Mouse (Mus musculus) frontal cortex, postnatal 36 days (tissue): Measurements from ENCODE around the gene Mdga1.

Source experiments
- DNase-seq, 2 experiments: peaks; one replicate each; pipeline ENCODE4 v3.0.0; 2022; ENCODE audit warnings: low spot score in 2 of 2

Gene Mdga1

DNA sequence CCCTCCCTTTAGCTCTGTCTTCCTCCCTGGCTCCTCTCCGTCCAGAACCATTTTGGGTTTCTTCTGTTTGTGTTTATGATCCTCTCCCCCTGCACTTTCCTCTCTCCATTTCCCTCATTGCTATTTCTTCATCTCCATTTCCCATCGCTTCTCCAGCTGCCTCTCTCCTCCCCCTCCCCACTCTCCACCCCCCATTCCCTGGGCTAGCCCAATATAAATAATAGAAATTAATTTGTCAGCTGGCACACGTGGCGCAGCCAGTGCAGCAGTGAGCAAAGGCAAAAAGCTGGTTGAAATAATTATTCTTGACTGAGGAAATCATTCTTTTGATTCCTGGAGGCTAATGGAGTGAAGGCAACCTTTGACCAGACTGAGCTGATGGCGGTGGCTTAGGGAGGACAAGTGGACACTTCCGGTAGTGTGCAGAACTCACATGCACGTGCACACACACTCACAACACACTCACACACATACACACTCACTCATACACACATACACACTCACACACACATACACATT, at the start of gene Mdga1:
Mdga1 (minus strand) TSS at position 51 of the 519 bp plus-strand sequence.
- no peak for DNase-seq

DNA sequence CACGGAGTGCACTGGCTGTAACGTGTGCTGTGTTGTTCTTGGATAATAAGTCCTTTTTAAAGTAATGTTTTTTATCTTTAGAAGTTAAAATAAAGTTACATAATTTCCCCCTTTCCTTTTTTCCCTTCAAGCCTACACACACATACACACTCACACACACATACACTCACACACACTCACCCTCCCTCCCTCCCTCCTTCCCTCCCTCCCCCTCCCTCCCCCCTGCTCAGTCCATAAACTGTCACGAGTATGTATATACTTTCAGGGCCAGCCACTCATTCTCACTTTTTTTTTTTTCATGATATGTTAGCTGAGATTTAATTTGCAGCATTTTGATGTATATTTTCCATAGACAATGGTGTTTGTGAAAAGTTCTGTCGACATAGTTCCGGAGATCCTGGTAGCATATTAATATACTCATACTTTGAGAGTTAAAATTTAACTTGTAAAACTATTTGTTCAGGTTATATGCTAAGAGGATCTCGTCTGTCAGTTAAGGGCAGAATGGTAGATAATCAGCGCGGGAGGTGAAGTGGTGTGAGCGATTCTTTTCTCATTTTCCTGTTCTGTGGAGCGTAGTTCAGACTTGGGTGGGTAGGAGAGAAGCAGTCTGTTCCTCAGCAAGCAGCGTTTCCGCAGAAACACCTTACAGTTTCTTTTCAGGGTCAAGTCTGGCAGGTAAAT, 49.2 kb upstream of the Mdga1 start:
- no peak for DNase-seq

DNA sequence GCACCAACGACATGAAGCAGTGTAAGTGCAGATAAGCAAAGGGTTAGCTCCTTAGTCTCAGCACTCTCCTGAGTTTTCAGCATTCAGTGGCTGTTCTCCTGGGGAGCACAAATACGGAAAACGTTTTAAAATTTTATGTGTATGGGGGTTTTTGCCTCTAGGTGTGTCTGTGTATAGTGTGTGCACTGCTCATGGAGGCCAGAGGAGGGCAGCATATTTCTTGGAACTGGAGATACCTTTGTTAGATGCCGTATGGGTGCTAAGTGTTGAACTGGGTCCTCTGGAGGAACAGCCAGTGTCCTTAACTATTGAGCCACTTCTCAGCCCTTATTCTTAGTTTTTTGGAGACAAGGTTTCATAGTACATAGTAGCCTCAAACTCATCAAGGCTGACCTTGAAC, 44.8 kb upstream of the Mdga1 start:
- no peak for DNase-seq

GRCm38 (mm10) chr17:30008392-30008791, 38.5 kb upstream of the Mdga1 start:
- no peak for DNase-seq

DNA sequence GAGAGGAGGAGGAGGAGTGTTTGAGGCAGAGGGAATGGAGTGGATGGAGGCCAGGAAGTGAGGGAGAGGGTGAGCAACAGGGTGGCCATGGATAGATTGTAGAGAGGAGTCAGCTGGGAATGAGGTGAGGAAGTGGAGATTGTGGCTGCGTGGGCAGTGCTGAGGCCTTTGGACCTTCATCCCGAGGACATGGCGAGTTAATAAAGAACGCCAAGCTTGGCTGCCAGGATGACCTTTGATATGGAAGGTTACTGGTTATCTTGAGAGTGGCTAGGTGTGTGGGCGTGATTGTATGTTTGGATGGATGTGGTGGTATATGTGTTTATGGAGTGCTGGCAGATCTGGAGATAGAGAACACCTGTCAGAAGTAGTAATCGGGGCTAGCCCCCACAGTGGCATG, 38.0 kb upstream of the Mdga1 start:
- DNase-seq = no peak

DNA sequence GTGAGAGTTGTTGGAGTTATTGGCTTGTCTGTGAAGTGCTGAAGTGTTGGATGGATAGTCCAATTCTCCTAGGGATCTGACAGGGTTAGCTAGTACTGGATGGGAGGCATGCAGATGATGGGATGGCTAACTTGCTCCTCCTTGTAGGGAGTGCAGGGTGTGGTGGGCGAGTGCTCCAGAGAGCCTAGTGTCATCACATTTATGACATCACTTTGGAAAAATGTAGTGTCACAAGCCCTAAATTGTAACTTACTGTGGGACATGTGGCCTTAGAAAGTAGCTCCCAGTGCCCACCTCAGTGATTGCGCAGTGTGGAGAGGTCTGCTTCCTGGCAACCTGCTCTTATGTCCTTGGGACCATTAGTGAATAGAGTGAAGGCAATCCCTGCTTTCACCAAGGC, 37.0 kb upstream of the Mdga1 start:
- DNase-seq = no peak

DNA sequence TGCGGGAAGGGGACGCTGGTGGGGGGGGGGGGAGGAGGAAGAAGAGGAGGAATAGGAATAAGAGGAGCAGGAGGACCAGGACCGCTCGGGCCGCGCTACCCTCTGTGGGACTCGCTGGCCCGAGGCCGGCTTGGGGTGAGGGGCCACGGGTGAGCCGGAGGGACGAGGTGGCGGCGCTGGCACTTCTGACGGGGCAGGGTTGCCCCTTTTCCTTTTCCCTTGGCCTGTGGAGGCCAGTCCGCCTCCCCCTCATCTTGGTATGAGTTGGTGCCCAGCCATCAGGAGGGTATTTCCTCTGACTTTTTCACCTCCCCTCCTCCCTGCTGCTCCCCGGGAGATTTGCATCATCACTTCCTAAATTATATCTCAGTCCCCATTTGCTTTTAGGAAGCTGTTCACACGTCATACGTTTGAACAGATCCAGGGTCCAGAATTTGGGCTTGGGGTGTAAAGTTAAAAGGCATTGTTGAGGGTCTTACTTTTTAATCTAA, 35.6 kb upstream of the Mdga1 start:
- no peak for DNase-seq

- no peak for DNase-seq
These were observed 35.2 kb upstream of the Mdga1 start for GRCm38 (mm10) chr17:30005103-30005443.

DNA sequence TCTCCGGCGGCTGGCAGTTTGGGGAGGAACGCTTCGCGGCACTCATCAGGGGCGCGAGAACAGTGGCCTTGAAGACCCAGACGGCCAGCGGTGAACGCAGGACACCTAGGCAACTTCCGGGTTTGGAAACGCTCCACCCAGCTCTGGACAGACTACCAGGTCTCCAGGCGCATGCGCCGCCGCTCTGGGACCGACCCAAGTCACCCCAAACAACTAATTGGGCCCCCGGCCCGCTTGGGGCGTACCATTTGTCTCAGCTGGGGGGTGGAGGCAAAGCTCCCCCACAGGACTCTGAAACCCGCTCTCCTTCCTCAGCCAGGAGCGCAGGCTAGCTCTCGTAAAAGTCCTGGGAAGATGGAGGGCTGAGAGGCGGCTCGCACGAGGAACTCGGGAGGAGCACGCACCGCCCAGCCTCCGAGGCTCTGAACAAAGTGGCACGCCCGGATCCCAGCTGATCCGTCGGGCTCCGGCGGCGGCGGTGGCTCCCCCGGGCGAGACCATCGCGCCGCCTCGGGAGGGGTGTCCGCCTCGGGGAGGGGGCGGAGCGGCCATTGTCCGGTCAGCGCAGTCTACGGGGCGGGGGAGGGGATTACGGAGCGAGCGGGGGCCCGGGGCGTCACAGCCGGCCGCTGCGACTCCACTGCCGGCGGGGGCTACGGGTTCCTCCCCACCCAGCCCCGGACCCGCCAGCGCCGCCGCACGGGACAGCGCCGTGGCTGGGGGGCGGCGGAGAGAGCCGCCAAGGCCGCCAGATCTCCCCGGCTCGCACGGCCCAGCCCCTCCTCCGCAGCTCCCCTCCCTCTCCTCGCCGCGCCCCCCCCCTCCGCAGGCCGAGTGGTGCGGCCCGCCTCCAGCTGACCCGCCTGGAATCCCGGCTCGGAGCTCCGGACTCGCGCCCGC, 34.6 kb upstream of the Mdga1 start, which contains the start of gene Zfand3:
Zfand3 (plus strand) TSS at position 531 of the 900 bp plus-strand sequence.
- DNase-seq = peak; percentile 89 to 93

DNA sequence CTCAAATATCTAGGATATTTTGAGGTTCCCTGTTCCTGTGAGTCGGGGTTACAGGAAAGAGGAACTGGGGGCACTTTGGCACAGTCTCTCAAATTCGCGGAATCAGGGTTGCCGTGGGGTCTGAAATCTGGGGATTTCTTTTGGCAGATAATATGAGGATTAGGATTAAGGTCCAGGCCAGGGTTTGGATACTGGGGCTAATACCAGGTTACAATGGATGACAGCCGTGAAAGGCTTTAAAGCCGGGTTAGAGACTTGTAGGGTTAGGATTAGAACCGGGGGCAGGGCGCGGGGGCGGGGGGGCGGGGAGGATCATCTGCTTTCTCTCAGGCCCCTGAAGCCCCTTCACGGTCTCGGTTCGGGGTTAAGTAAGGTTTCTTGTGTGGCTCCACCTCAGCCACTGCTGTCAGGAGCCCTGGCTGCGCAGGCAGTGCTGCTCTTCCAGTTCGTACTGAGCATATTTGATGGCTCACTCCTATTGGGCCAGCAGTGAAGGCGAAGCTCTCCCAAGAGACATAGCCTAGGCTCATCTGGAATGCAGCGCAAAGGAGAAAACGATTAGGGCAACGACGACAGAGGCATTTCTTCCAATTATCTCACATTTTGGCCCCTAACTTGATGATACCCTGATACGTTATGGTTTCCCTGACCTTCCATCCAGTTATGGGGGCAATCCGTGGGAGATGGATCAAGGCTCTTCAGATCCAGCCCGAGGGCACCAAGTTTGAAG, 28.8 kb upstream of the Mdga1 start:
- DNase-seq = no peak

- DNase-seq = no peak
These were observed 27.8 kb upstream of the Mdga1 start for GRCm38 (mm10) chr17:29997726-29998125.

- no peak for DNase-seq
These were observed 26.1 kb upstream of the Mdga1 start for GRCm38 (mm10) chr17:29995986-29996385.

GRCm38 (mm10) chr17:29994459-29994858, 24.6 kb upstream of the Mdga1 start:
- no peak for DNase-seq

- DNase-seq = no peak
These were observed 24.1 kb upstream of the Mdga1 start for GRCm38 (mm10) chr17:29994011-29994410.

GRCm38 (mm10) chr17:29993488-29993887, 23.6 kb upstream of the Mdga1 start:
- DNase-seq = peak; percentile 53 to 78

DNA sequence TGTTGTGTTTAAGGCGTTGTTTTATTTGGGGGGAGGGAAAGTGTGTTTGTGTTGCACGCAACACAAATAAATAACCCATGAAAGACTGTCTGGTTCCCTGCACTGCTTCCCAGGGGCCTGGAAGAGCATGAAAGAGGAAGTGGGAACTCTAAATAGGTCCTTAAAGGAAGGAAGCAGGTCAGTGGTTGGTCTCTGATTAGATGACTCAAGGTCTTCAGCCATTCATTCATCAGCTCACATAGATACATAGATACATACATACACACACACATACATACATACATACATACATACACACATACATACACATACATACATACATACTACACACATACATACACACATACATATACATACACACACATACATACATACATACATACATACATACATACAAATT, 21.0 kb upstream of the Mdga1 start:
- no peak for DNase-seq

GRCm38 (mm10) chr17:29990136-29990535, 20.2 kb upstream of the Mdga1 start:
- no peak for DNase-seq

- DNase-seq = no peak
These were observed 19.8 kb upstream of the Mdga1 start for GRCm38 (mm10) chr17:29989653-29990052.

DNA sequence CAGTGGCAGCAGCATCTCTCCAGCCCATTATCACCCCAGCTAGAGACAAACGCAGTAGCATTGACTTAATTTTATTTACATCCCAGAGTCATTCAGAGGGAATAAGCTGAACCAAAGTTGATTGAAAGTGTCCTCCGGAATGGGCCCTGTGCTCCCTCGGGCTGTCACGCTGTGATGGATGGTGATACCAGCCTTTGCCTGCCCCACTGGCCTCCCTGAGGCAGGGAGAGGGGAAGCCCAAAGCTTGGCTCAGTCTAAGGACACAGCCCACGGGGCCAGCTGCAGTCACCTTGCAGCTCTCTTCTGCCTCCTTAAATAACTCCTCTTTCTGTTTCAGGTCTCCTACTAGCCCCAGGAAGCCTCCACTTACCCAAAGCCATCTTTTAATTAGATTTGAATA, 18.3 kb upstream of the Mdga1 start:
- DNase-seq = no peak

DNA sequence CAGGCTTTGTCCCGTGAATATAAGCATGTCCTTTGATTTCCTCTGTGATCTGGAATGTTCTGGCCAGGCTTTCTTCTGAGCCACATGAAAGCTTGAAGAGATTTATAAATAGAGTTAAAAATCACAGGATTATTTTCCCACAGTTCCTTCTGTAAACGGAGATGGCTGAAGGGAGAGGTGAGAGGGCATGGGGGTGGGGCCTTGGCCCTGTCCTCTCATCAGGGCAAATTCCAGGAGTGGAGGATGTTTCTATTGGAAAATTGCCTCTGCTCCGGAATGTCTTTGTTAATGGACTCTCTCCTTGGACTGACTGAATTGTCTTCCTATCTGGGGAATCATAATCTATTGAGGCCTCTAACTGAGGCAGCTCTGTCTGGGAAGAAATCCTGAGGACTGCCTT, 15.6 kb upstream of the Mdga1 start:
- no peak for DNase-seq

DNA sequence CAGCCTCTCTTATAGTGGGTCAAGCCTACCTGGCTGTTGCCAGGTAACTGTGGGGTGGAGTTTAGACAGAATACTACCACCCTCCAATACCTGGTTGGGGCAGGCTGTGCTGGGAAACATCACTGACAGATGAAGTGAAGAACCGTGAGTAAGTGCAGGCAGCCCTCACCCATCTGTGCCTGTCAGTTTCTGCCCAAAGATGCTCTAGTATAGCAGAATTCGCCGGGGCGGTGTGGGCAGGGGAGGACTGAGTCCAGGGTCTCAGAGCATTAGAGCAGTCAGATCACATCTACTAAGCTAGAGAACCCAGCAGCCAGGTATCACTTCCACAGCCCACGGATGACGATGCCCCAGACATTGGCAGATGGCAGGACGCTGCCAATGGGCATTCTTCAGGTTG, 15.0 kb upstream of the Mdga1 start:
- DNase-seq = peak in 1 of 2 experiments; percentile 31

- DNase-seq = no peak
These were observed 13.3 kb upstream of the Mdga1 start for GRCm38 (mm10) chr17:29983190-29983589.
